Mouse (Mus musculus) embryonic fibroblast, embryonic 13.5 days (primary cell): ENCODE data around the gene Sugct.

ENCODE experiments used
- CTCF ChIP-seq: IDR thresholded peaks from 2 replicates; pipeline ENCODE4 v1.5.1; 2011; ENCODE audit warnings: mild to moderate bottlenecking, control low read depth, low read length, moderate library complexity, borderline replicate concordance; ENCODE audit not compliant: insufficient read depth
- POLR2A ChIP-seq: IDR thresholded peaks from 2 replicates; pipeline ENCODE4 v1.6.1; 2011; ENCODE audit warnings: low read depth, mild to moderate bottlenecking, control low read depth, low read length, moderate library complexity

DNA sequence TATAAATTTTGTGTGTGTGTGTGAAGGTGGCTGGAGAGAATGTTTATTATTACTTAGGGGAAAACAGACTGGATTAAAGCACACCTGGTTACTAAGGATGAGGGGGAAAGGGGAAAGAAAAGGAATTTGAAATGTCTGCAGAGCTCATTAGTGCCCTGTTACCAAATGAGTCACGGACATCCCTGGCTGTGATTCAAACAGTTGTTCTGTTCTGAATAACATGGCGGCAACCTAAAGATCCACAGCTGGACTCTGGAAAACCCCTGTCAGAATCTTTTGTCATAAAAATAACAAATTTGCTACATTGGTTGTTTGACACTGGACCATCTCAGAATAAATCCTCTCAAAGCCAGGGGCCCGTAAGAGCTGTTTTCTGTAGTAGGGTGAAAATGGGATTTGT, 530.6 kb downstream of the Sugct start:
- TF ChIP-seq POLR2A, result no peak
- TF ChIP-seq CTCF, result no peak
